Mouse (Mus musculus) intestine, embryonic 16.5 days (tissue): ENCODE results near the gene Ctsl. TPM values are rescaled to one million over a fixed set of nuclear protein-coding genes. Genes with fewer than 3 reads are reported as not detected.

ENCODE experiments used
- ATAC-seq: fragments of 200-750 bp; cut with Nextera tagmentation; 2 replicates; pipeline ENCODE4 v1.8.0; 2017; ENCODE audit warnings: moderate TSS enrichment, moderate library complexity
- H3K27ac ChIP-seq: fragments of 300-500 bp; sonication (generic); 2 replicates; pipeline ENCODE4 v1.5.1; 2014; ENCODE audit warnings: mild to moderate bottlenecking, low read length
- H3K27me3 ChIP-seq: fragments of 300-500 bp; sonication (generic); replicated peaks from 2 replicates; pipeline ENCODE4 v1.6.1; 2014; ENCODE audit warnings: low read length, control low read depth, mixed read lengths; ENCODE audit not compliant: control insufficient read depth, insufficient read depth
- H3K36me3 ChIP-seq: fragments of 300-500 bp; sonication (generic); 2 replicates; pipeline ENCODE4 v1.6.1; 2014; ENCODE audit warnings: low read length, control low read depth; ENCODE audit not compliant: control insufficient read depth, insufficient read depth
- H3K4me1 ChIP-seq: fragments of 300-500 bp; sonication (generic); 2 replicates; pipeline ENCODE4 v1.6.1; 2014; ENCODE audit warnings: low read length, control low read depth, mixed read lengths; ENCODE audit not compliant: control insufficient read depth, insufficient read depth
- H3K4me2 ChIP-seq: fragments of 300-500 bp; sonication (generic); 2 replicates; pipeline ENCODE4 v1.6.1; 2014; ENCODE audit warnings: low read depth, low read length, control low read depth
- H3K4me3 ChIP-seq: fragments of 300-500 bp; sonication (generic); 2 replicates; pipeline ENCODE4 v1.5.1; 2014; ENCODE audit warnings: mild to moderate bottlenecking, low read length
- H3K9ac ChIP-seq: fragments of 300-500 bp; sonication (generic); 2 replicates; pipeline ENCODE4 v1.6.1; 2014; ENCODE audit warnings: low read depth, low read length
- H3K9me3 ChIP-seq: fragments of 300-500 bp; sonication (generic); 2 replicates; pipeline ENCODE4 v1.6.1; 2016; ENCODE audit warnings: low read length, control low read depth; ENCODE audit not compliant: control insufficient read depth
- WGBS: fragments of 180-500 bp; shearing (Covaris S2); extraction: QIAGEN DNeasy Blood & Tissue Kit; methylation state at CpG from one replicate; pipeline ENCODE4 v1.1.7; 2014; 5-methylcytosine and 5-hydroxymethylcytosine counted together
- polyA plus RNA-seq: library from polyadenylated mRNA; unstranded; fragments of >200 nt; fragmentation: Nextera tagmentation; extraction: Ambion mirVana; gene quantifications from 2 replicates; pipeline ENCODE4 v1.2.1, GENCODE M21; 2015

Gene Ctsl
- polyA plus RNA-seq, 1 experiment from 2014 or later, result 235 TPM

GRCm38 (mm10) chr13:64380251-64380650 lies 9.6 kb upstream of the Ctsl start:
- no peak for ATAC-seq
- Histone ChIP-seq H3K27ac (no peak overlapping the region), H3K9me3 (no peaks in the 10 kb centered on the region), H3K9ac (no peak overlapping the region), H3K4me1 (no peaks in the 10 kb centered on the region), H3K36me3 (no peaks in the 10 kb centered on the region), H3K27me3 (no peaks in the 10 kb centered on the region), H3K4me2 (no peak overlapping the region), H3K4me3 (no peak overlapping the region)
- 93% methylated on average over 2 of the region's 2 CpGs for WGBS

GRCm38 (mm10) chr13:64378601-64379000 lies 7.9 kb upstream of the Ctsl start:
- Histone ChIP-seq H3K9me3 (no peaks in the 10 kb centered on the region), H3K27ac (no peak overlapping the region), H3K36me3 (no peaks in the 10 kb centered on the region), H3K4me1 (no peaks in the 10 kb centered on the region), H3K9ac (no peak overlapping the region), H3K4me2 (no peak overlapping the region), H3K27me3 (no peaks in the 10 kb centered on the region), H3K4me3 (no peak overlapping the region)
- no peak for ATAC-seq
- WGBS, result 89% methylated on average over 4 of the region's 4 CpGs

DNA sequence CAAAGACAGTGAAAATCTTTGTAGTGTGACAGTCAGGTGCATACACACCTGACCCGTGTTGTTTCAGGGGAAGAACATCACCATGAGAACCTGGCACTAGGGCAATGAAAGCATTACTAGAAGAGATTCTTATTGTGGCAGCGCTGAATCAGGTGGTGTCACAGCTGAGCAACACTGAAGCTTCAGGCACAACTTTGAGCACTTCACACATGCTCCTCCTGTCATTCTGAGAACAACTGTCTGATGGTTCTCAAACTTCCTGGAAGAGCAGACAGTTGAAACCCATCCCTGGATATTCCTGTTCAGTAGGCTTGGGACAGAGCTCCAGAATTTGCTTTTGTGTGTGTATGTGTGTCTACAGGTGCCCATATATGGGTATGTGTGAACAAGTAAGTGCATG lies 5.8 kb upstream of the Ctsl start:
- no peak overlapping the region for H3K27ac ChIP-seq
- H3K9ac ChIP-seq, result no peak overlapping the region
- H3K4me1 ChIP-seq, result no peaks in the 10 kb centered on the region
- H3K27me3 ChIP-seq, result no peaks in the 10 kb centered on the region
- no peak overlapping the region for H3K4me2 ChIP-seq
- no peaks in the 10 kb centered on the region for H3K36me3 ChIP-seq
- 86% methylated on average over 2 of the region's 2 CpGs for WGBS
- ATAC-seq, result no peak
- no peak overlapping the region for H3K4me3 ChIP-seq
- no peaks in the 10 kb centered on the region for H3K9me3 ChIP-seq

DNA sequence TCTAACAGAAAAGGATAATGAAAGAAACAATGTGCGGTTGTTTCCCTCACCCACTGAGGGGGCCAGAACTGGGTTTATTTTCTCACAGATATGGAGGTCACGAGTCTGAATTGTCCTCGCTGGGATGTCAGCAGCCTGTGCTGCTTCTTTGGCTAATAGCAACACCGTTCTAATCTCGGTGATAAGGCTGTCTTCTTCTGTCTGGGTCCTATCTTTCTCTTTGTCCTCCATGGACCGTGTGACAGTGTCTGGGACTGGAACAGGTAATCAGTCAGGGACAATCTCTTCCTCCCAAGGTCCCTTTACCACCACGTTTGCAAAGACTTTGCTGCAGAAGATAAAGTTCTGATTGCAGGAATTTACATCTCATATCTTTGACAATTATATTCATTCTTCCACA lies 4.5 kb upstream of the Ctsl start:
- no peaks in the 10 kb centered on the region for H3K9me3 ChIP-seq
- no peak overlapping the region for H3K4me3 ChIP-seq
- H3K36me3 ChIP-seq, result no peaks in the 10 kb centered on the region
- no peak overlapping the region for H3K27ac ChIP-seq
- no peak overlapping the region for H3K4me2 ChIP-seq
- WGBS, result 48% methylated on average over 7 of the region's 7 CpGs
- ATAC-seq, result no peak; the same call in 1 of the 2 replicates
- no peak overlapping the region for H3K9ac ChIP-seq
- H3K27me3 ChIP-seq, result no peaks in the 10 kb centered on the region
- H3K4me1 ChIP-seq, result no peaks in the 10 kb centered on the region

DNA sequence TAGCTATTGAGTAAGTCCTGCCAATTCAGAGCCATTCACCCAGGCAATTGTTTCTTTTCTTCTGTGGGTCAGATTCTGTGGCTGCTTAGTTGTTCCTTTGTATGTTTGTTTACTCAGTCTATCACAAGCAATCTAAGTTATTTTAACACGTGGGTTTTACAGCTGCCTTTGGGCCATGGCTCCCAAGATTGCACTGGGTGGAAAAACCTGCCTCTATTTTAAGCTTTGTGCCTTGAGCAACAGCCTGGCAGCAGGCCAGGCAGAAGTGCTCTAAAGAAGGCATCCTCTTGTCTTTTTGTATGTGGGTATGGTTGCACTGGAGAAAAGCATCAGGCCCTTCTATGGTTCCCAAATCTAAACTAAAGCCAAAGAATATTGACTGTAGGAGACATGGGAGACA lies 3.0 kb upstream of the Ctsl start:
- Histone ChIP-seq H3K9ac (no peak overlapping the region), H3K4me3 (no peak overlapping the region), H3K36me3 (no peaks in the 10 kb centered on the region), H3K27me3 (no peaks in the 10 kb centered on the region), H3K4me1 (peaks cover 3% of the 10 kb centered on the region; the same call in 1 of the 2 replicates), H3K9me3 (no peaks in the 10 kb centered on the region), H3K27ac (no peak overlapping the region), H3K4me2 (no peak overlapping the region)
- ATAC-seq, result no peak
- WGBS, result 8% methylated on average over 1 of the region's 1 CpGs

GRCm38 (mm10) chr13:64369805-64370172 lies 901 bp downstream of the Ctsl start:
- WGBS, result 0% methylated on average over 29 of the region's 29 CpGs
- peak overlapping the region; percentile 88 for H3K9ac ChIP-seq
- peak overlapping the region; percentile 48 for H3K27ac ChIP-seq
- peak; percentile 71 for ATAC-seq
- no peaks in the 10 kb centered on the region for H3K9me3 ChIP-seq
- peak overlapping the region; percentile 83 for H3K4me2 ChIP-seq
- H3K4me1 ChIP-seq, result peaks cover 6% of the 10 kb centered on the region; the same call in 1 of the 2 replicates
- H3K27me3 ChIP-seq, result no peaks in the 10 kb centered on the region
- H3K4me3 ChIP-seq, result peak overlapping the region; percentile 84
- H3K36me3 ChIP-seq, result 0 out of 2 replicates have a peak, but pooled peaks cover 7% of the 10 kb centered on the region

- H3K4me2 ChIP-seq, result peak overlapping the region; percentile 83
- peak overlapping the region; percentile 84; the same call in 1 of the 2 replicates for H3K4me3 ChIP-seq
- H3K36me3 ChIP-seq, result 0 out of 2 replicates have a peak, but pooled peaks cover 7% of the 10 kb centered on the region
- peaks cover 6% of the 10 kb centered on the region; the same call in 1 of the 2 replicates for H3K4me1 ChIP-seq
- H3K27me3 ChIP-seq, result no peaks in the 10 kb centered on the region
- WGBS, result 90% methylated on average over 1 of the region's 1 CpGs
- H3K27ac ChIP-seq, result no peak overlapping the region
- H3K9ac ChIP-seq, result no peak overlapping the region
- ATAC-seq, result no peak
- no peaks in the 10 kb centered on the region for H3K9me3 ChIP-seq
Measured at GRCm38 (mm10) chr13:64368596-64368995, 2.1 kb downstream of the Ctsl start.

DNA sequence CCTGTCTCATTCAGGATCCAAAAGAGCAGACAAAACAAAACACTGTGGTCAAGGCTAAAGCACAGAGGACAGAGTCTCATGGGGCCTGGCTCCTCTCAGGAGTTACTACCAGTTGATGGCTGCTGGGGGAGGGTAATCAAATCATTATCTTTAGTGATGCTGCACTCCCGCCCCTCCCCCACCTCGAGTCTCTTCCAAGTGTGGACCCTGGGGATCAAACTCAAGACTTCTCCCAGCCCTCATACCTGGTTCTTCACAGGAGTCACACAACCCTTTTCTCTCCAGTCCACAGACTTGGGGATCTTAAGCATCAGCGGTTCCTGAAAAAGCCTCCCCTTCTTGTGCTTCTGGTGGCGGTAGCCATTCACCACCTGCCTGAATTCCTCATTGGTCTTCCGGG lies 3.1 kb downstream of the Ctsl start:
- 95% methylated on average over 5 of the region's 5 CpGs for WGBS
- Histone ChIP-seq H3K4me2 (no peak overlapping the region), H3K9ac (no peak overlapping the region), H3K36me3 (0 out of 2 replicates have a peak, but pooled peaks cover 7% of the 10 kb centered on the region), H3K27me3 (no peaks in the 10 kb centered on the region), H3K4me1 (peaks cover 6% of the 10 kb centered on the region; the same call in 1 of the 2 replicates), H3K4me3 (no peak overlapping the region), H3K9me3 (no peaks in the 10 kb centered on the region), H3K27ac (no peak overlapping the region)
- ATAC-seq, result no peak

DNA sequence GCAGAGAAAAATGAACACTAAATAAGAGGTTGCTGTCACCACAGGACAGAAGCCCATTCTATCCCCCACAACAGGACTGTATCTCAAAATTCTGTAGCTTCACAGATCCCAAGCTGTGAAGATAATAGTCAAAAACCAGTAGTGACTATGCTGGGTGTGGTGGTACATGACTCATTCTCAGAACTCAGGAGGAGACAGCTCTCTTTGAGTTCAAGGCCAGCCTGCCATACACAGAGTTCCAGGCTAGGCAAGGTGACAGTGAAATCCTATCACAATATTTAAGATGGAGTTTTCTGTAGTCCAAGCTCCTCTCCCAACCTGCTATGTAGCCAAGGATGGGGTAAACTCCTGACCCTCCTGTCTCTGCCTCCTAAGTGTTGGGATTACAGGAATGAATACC lies 5.4 kb downstream of the Ctsl start:
- Histone ChIP-seq H3K9me3 (no peaks in the 10 kb centered on the region), H3K36me3 (0 out of 2 replicates have a peak, but pooled peaks cover 7% of the 10 kb centered on the region), H3K27ac (no peak overlapping the region), H3K4me2 (no peak overlapping the region), H3K4me3 (no peak overlapping the region), H3K4me1 (peaks cover 6% of the 10 kb centered on the region; the same call in 1 of the 2 replicates), H3K27me3 (no peaks in the 10 kb centered on the region), H3K9ac (no peak overlapping the region)
- ATAC-seq, result no peak

DNA sequence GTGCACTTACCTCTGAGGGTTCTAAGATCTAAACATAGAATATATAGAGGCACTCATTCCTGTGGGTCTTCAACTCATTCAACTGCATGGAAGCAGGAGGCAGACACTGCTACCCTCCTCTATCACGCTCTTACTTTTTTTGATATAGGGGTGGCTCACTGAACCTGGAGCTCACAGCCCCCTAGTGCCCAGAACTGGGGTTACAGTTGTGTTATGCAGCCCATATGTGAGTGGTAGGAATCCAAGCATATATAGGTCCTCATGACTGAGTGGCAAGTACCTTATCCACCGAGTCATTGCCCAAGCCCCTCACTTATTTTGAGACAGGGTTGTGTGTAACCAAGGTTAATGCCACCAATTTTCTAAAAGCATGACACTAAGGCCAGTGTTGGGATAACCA lies 6.4 kb downstream of the Ctsl start:
- ATAC-seq, result peak; percentile 26; the same call in 1 of the 2 replicates
- WGBS, result 74% methylated on average over 2 of the region's 2 CpGs

More for the DNA sequence above, 6.4 kb downstream of the Ctsl start:
- peaks cover 6% of the 10 kb centered on the region; the same call in 1 of the 2 replicates for H3K4me1 ChIP-seq
- no peak overlapping the region for H3K9ac ChIP-seq
- no peak overlapping the region for H3K4me2 ChIP-seq
- H3K9me3 ChIP-seq, result no peaks in the 10 kb centered on the region
- no peak overlapping the region for H3K27ac ChIP-seq
- H3K36me3 ChIP-seq, result 0 out of 2 replicates have a peak, but pooled peaks cover 7% of the 10 kb centered on the region
- no peak overlapping the region for H3K4me3 ChIP-seq
- no peaks in the 10 kb centered on the region for H3K27me3 ChIP-seq
